Mouse (Mus musculus): ENCODE measurements at regions not wholly inside any gene's neighbourhood (a gene's known extent, or its start where the extent isn't known, plus 50 kb on each side); places are given as distances from the start of the nearest gene placed in this dataset.
"Not testable (repeated sequence)": the region's sequence is repeated elsewhere in the genome, so short reads cannot be mapped to it uniquely, and the experiment has no call there.

DNA sequence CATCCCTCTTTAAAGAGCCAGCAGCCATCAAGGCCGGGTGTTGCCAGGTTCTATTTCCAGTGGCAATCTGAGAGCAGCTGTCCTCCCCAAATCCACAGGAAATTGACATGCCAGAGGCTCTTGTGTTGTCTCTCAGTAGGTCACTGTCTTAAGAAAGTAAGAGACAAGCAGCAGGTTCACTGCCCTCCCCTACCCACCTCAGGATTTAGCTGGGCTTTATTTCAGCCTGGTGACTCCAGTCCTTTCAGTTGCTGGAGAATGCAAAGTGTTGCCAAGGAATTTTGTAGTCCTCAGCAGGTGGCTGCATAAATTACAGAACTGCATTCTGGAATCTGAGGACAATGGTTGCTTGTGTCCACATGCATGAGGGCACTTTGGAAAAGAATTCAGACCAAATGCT lies 278.3 kb upstream of the Tbl1xr1 start:
- Histone ChIP-seq H3K9ac (no peak overlapping the region), H3K4me1 (replicated peaks) (no peaks in the 10 kb centered on the region), H3K36me3 (replicated peaks) (no peaks in the 10 kb centered on the region), H3K9me3 (replicated peaks) (no peaks in the 10 kb centered on the region), H3K4me2 (no peak overlapping the region), H3K27ac (replicated peaks) (no peak overlapping the region), H3K4me3 (replicated peaks) (no peak overlapping the region), H3K27me3 (no peaks in the 10 kb centered on the region)
- ATAC-seq (ENCODE audit: insufficient read depth) = no peak
- 30% methylated on average over 1 of the region's 1 CpGs for WGBS (ENCODE audit: insufficient replicate concordance)

DNA sequence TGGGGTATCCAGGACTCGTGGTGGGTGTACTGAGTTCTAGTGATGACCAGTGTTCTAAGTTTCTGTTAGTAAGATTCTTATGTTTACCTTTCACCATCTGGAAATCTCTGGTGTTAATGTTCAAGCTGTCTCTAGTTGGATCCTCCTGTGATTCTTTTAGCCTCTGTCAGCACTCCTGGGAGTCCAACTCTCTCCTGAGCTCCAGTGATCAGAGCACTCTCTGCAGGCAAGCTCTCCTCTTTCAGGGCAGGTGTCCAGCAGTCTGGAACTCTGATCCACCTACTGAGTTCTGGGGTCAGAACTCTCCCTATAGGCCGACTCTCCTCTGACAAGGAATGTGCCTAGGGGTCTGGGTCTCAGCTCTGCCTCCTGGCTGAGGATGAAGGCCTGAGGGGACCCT lies 272.6 kb upstream of the Tbl1xr1 start:
- H3K36me3 ChIP-seq (replicated peaks); ATAC-seq (ENCODE audit: insufficient read depth); H3K4me1 ChIP-seq (replicated peaks); H3K27me3 ChIP-seq; H3K9ac ChIP-seq; H3K9me3 ChIP-seq (replicated peaks); H3K27ac ChIP-seq (replicated peaks); H3K4me2 ChIP-seq; H3K4me3 ChIP-seq (replicated peaks): not testable (repeated sequence)
- WGBS (ENCODE audit: insufficient replicate concordance) = 42% methylated on average over 2 of the region's 2 CpGs

DNA sequence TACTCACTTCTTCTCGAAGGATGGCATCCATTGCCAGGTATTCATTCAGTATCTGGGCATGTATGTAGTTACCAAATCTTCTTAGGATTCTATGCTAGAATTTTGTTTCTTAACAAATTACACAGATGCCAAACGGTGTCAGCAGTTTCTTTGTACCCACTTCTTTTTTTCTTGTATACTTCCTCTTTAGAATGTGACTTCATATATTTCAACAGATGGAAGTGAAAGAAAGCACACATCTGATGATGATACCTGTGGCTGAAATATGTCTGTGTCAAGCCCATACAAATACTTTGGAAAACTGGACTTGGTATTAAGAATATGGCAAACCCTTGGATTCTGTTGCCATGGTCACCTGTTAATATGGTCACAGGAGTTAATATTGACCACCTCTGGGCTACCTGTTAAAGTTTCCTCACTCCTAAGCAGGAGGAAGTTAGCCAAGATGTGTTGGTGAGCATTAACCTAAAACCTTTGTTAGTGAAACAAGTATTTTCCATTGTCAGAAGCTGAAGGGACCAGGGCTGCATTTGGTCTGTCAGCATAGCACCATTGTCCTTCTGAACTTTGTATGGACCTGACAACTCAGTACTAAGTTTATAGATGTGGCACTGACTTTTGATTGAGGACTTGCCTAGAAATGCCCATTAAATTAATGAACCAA lies 269.8 kb upstream of the Tbl1xr1 start:
- Histone ChIP-seq H3K27me3 (no peaks in the 10 kb centered on the region), H3K27ac (replicated peaks) (no peak overlapping the region), H3K9ac (no peak overlapping the region), H3K4me2 (no peak overlapping the region), H3K4me3 (replicated peaks) (no peak overlapping the region), H3K9me3 (replicated peaks) (no peaks in the 10 kb centered on the region), H3K4me1 (replicated peaks) (no peaks in the 10 kb centered on the region), H3K36me3 (replicated peaks) (no peaks in the 10 kb centered on the region)
- ATAC-seq (ENCODE audit: insufficient read depth) = no peak
- WGBS (ENCODE audit: insufficient replicate concordance) = 33% methylated on average over 2 of the region's 2 CpGs

DNA sequence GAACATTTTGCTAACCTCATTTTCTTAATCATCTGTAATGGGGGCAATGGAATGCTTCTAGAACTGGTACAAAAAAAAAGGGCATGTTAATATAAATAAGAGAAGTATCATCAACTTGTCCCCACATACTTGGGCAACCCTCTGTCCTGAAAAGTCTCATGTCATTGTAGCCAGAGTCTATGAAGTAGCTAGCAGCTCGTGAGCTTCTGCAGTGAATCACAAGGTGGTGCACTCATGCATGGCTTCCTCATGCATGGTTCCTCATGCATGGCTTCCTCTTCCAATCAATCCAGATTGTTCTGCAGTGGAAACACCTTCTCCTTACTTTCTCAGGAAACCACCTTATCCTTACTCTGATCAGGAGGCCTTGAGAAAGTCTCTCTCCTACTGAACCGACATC lies 267.9 kb upstream of the Tbl1xr1 start:
- Histone ChIP-seq H3K9ac (no peak overlapping the region), H3K4me2 (no peak overlapping the region), H3K9me3 (replicated peaks) (no peaks in the 10 kb centered on the region), H3K27me3 (no peaks in the 10 kb centered on the region), H3K4me3 (replicated peaks) (no peak overlapping the region), H3K4me1 (replicated peaks) (no peaks in the 10 kb centered on the region), H3K27ac (replicated peaks) (no peak overlapping the region), H3K36me3 (replicated peaks) (no peaks in the 10 kb centered on the region)
- 28% methylated on average over 2 of the region's 2 CpGs for WGBS (ENCODE audit: insufficient replicate concordance)
- ATAC-seq (ENCODE audit: insufficient read depth) = no peak

DNA sequence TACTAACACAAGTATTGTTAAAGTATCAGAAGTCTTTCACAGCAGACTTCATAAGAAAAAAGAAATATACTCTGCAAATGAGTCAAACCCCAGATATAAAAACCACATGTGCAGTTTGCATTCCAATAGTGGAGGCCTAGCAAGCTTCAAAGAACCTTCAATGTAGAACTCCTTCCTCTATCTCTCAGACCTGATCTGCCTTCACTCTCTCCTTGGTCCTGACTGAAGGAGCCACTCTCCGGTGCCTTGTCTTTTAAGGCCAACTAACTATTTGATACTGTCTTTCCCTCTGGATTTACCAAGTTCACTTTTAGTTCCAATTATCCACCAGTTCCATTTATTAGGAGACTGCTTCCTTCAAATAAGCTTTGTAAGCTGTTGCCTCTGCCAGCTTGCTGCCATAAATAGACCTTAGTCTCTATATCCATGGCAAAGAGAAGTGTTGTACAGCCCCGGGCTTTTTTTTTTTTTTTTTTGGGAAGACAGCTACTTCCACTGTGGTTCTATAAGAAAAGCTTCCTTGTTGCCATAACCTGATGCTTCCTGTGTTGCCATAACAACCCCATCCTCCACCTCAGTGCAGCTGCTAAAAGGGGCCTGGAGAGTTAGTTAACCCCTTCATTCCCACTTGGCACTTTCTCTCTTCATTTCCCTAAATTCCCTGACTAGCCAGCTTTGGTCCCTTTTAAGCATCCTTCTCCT lies 266.5 kb upstream of the Tbl1xr1 start:
- H3K4me3 ChIP-seq (replicated peaks) = no peak overlapping the region
- no peak overlapping the region for H3K27ac ChIP-seq (replicated peaks)
- H3K36me3 ChIP-seq (replicated peaks) = no peaks in the 10 kb centered on the region
- no peak overlapping the region for H3K4me2 ChIP-seq
- H3K4me1 ChIP-seq (replicated peaks) = no peaks in the 10 kb centered on the region
- no peaks in the 10 kb centered on the region for H3K27me3 ChIP-seq
- H3K9ac ChIP-seq = no peak overlapping the region
- ATAC-seq (ENCODE audit: insufficient read depth) = no peak
- H3K9me3 ChIP-seq (replicated peaks) = no peaks in the 10 kb centered on the region
- WGBS (ENCODE audit: insufficient replicate concordance) = 31% methylated on average over 2 of the region's 2 CpGs

DNA sequence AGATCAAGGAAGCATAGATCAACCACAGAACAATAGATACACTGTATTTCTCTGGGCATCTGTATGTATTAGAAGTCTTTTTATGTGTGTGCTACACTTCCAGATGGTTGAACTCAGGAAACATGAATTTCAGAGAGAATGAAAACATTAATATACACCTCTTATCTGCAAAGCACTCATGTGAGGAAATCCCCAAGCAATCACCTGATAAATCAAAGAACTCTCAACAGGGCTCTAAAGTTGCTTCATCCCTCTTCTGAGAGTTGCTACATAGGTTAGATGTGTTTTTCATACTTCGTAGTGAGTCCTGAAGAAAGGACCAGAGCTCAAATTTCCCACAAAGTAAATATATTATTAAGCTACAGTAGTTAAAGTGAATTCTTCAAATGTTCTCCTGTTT lies 263.1 kb upstream of the Tbl1xr1 start:
- no peak for ATAC-seq (ENCODE audit: insufficient read depth)
- no peaks in the 10 kb centered on the region for H3K36me3 ChIP-seq (replicated peaks)
- WGBS (ENCODE audit: insufficient replicate concordance) = 73% methylated on average over 1 of the region's 1 CpGs
- no peaks in the 10 kb centered on the region for H3K4me1 ChIP-seq (replicated peaks)
- no peak overlapping the region for H3K9ac ChIP-seq
- H3K4me3 ChIP-seq (replicated peaks) = no peak overlapping the region
- no peak overlapping the region for H3K27ac ChIP-seq (replicated peaks)
- H3K9me3 ChIP-seq (replicated peaks) = no peaks in the 10 kb centered on the region
- H3K27me3 ChIP-seq = no peaks in the 10 kb centered on the region
- no peak overlapping the region for H3K4me2 ChIP-seq

DNA sequence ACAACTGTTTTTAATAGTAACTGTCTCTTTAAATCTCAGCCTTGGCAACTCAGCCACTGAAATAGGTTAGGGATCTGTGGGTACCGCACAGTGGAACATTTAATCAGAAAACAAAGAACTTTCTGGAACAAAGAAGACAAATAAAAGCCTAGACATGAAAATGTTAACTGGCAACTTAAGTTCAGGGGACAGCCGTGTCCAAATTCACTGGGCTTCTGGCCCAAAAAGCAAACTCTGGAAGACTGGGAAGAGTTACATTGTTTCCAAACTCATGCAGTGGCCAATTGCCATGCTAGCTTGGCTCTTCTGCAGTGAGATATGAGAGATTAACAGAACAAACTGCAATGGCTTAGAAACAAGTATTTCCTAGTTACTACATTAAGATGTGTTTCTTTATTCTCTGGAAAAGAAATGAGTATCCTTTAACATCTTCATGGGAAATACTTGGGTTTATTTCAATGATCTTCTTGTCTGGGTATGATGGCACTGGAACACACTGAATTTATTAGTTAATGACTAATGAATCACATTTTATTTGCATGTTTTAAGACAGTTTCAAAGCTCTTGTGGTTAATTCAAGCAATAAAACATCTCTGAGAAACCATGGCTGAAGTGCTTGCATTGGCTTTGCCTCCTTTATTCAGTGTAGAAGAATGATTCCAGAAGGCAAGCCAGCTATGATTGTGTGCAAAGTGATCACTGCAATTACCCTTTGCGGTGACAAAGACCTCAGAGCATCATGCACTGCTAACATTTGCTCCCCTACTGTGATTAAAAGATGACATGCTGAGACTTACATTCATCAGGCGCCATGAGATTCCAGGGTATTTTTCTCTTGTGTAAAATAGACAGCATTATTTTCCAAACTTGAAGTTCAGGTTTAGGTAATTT lies 259.2 kb upstream of the Tbl1xr1 start:
- H3K4me2 ChIP-seq = no peak overlapping the region
- H3K4me3 ChIP-seq (replicated peaks) = no peak overlapping the region
- 69% methylated on average over 4 of the region's 4 CpGs for WGBS (ENCODE audit: insufficient replicate concordance)
- H3K9ac ChIP-seq = no peak overlapping the region
- H3K27ac ChIP-seq (replicated peaks) = no peak overlapping the region
- no peak for ATAC-seq (ENCODE audit: insufficient read depth)
- no peaks in the 10 kb centered on the region for H3K36me3 ChIP-seq (replicated peaks)
- H3K27me3 ChIP-seq = no peaks in the 10 kb centered on the region
- H3K9me3 ChIP-seq (replicated peaks) = no peaks in the 10 kb centered on the region
- H3K4me1 ChIP-seq (replicated peaks) = no peaks in the 10 kb centered on the region

DNA sequence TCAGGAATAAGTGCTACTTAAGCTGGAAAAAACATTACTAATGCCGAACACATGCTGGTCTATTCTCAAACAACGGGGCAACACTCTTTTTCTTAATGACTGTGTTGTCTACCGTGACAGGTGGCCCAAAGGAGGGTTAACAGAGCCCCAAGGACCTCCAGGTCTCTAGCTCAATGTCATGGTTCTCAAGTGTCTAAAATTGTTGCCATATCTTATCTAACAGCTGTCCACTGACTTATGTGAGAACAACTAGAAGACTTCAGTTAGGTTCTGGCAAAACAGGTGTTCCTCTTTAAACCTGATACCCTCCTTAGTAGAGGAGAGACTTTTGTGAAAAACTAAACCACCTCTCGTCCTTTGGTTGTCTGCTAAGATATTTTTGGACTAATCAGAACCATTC lies 257.4 kb upstream of the Tbl1xr1 start:
- 60% methylated on average over 4 of the region's 4 CpGs for WGBS (ENCODE audit: insufficient replicate concordance)
- ATAC-seq (ENCODE audit: insufficient read depth) = no peak
- Histone ChIP-seq H3K4me3 (replicated peaks) (no peak overlapping the region), H3K9ac (no peak overlapping the region), H3K27me3 (no peaks in the 10 kb centered on the region), H3K27ac (replicated peaks) (no peak overlapping the region), H3K4me2 (no peak overlapping the region), H3K9me3 (replicated peaks) (no peaks in the 10 kb centered on the region), H3K4me1 (replicated peaks) (no peaks in the 10 kb centered on the region), H3K36me3 (replicated peaks) (no peaks in the 10 kb centered on the region)

DNA sequence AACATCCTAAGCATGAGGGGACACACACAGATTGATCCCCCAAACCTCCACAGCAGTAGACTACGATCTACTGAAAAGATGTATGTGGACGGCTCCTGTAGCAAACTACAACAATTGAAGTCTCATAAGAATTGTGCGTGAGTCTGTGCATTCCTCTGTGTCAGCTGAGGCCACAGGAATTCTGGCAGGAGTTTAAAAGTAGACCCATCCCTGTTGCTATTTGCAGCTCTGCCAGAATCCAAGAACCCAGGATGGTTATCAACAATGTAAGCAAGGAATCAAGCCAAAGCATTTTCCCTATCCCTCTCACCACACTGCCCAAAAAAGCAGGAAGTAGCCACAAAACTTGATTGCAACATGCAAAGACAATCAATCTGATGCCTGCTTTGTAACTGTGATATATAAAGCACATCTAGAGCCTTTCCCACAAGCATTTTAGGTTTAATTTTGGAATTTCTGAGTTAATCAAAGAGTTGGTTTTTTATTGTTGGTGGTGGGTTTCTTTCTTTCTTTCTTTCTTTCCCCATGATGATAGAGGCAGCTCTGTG lies 256.3 kb upstream of the Tbl1xr1 start:
- Histone ChIP-seq H3K27me3 (no peaks in the 10 kb centered on the region), H3K36me3 (replicated peaks) (no peaks in the 10 kb centered on the region), H3K4me2 (no peak overlapping the region), H3K9me3 (replicated peaks) (no peaks in the 10 kb centered on the region), H3K27ac (replicated peaks) (no peak overlapping the region), H3K4me3 (replicated peaks) (no peak overlapping the region), H3K9ac (no peak overlapping the region), H3K4me1 (replicated peaks) (no peaks in the 10 kb centered on the region)
- no peak for ATAC-seq (ENCODE audit: insufficient read depth)
- 66% methylated on average over 3 of the region's 3 CpGs for WGBS (ENCODE audit: insufficient replicate concordance)

DNA sequence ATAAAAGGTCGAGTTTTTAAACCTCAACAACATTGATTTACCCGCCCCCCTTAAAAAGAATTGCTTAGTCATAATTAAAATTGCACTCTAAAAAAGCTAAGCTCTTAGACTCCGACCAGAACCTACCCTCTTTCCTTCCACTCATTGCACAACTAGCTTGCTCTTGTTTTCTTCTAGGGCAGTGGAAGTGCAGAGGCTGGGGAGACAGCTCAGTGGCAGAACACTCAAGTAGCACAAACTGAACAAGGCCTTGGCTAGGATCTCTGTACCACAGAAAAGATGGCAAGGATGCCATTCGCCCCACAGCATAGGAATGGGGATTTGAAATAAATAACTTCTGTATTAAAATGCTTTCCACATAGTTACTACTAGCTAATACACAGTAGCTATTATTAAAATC lies 253.8 kb upstream of the Tbl1xr1 start:
- Histone ChIP-seq H3K4me1 (replicated peaks) (no peaks in the 10 kb centered on the region; the same call in 1 of the 2 replicates), H3K27me3 (no peaks in the 10 kb centered on the region), H3K9ac (no peak overlapping the region), H3K4me3 (replicated peaks) (no peak overlapping the region), H3K27ac (replicated peaks) (no peak overlapping the region), H3K4me2 (no peak overlapping the region), H3K9me3 (replicated peaks) (no peaks in the 10 kb centered on the region), H3K36me3 (replicated peaks) (no peaks in the 10 kb centered on the region)
- no peak for ATAC-seq (ENCODE audit: insufficient read depth)
- WGBS (ENCODE audit: insufficient replicate concordance) = 53% methylated on average over 4 of the region's 4 CpGs

DNA sequence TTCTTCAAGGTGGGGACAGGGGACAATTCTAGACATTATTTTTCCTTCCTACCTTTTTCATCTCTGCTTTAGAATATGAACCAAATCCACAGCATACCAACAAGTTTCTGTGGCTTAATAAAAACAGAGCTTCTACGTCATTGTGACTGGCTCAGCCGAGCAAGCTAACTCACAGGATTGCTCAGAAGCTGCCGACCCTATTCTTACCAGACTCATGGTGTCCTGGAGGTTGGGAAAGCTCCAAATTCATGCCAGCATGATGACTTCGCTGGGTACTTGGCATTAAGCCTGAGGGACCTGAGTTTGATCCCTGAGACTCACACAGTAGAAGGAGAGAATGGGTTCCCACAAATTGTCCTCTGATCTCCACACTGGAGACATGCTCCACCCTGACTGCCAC lies 253.1 kb upstream of the Tbl1xr1 start:
- H3K9ac ChIP-seq = no peak overlapping the region
- 55% methylated on average over 4 of the region's 4 CpGs for WGBS (ENCODE audit: insufficient replicate concordance)
- H3K27ac ChIP-seq (replicated peaks) = no peak overlapping the region
- no peak overlapping the region for H3K4me2 ChIP-seq
- H3K4me1 ChIP-seq (replicated peaks) = no peaks in the 10 kb centered on the region; the same call in 1 of the 2 replicates
- H3K4me3 ChIP-seq (replicated peaks) = no peak overlapping the region
- H3K36me3 ChIP-seq (replicated peaks) = no peaks in the 10 kb centered on the region
- H3K9me3 ChIP-seq (replicated peaks) = no peaks in the 10 kb centered on the region
- H3K27me3 ChIP-seq = no peaks in the 10 kb centered on the region
- ATAC-seq (ENCODE audit: insufficient read depth) = no peak
